Mouse (Mus musculus): Measurements from ENCODE around the gene Guca1b. TPM values are rescaled to one million over a fixed set of nuclear protein-coding genes. Genes with fewer than 3 reads are reported as not detected.
"Not testable (repeated sequence)": the region's sequence is repeated elsewhere in the genome, so short reads cannot be mapped to it uniquely, and the experiment has no call there.

Gene Guca1b
- polyA plus RNA-seq, 1 experiment from 2014 or later, result 0.67 TPM

- no peak overlapping the region for H3K4me3 ChIP-seq
- H3K36me3 ChIP-seq, result no peaks in the 10 kb centered on the region
- H3K27me3 ChIP-seq, result no peaks in the 10 kb centered on the region
- H3K9me3 ChIP-seq, result no peaks in the 10 kb centered on the region
- 94% methylated on average over 3 of the region's 3 CpGs for WGBS
- no peaks in the 10 kb centered on the region for H3K4me1 ChIP-seq (replicated peaks)
- H3K27ac ChIP-seq (replicated peaks), result no peak overlapping the region
- no peak overlapping the region for H3K4me2 ChIP-seq
- no peak for ATAC-seq (ENCODE audit: low FRiP score, low read depth)
- H3K9ac ChIP-seq, result no peak overlapping the region
Observed at GRCm38 (mm10) chr17:47421566-47421965, 36.4 kb downstream of the Guca1b start.

- H3K4me2 ChIP-seq; H3K9me3 ChIP-seq; H3K27ac ChIP-seq (replicated peaks); H3K27me3 ChIP-seq; H3K9ac ChIP-seq; H3K4me3 ChIP-seq; H3K4me1 ChIP-seq (replicated peaks); H3K36me3 ChIP-seq; ATAC-seq (ENCODE audit: low FRiP score, low read depth): not testable (repeated sequence)
- 75% methylated on average over 1 of the region's 1 CpGs for WGBS
Observed at GRCm38 (mm10) chr17:47422616-47423015, 37.4 kb downstream of the Guca1b start.

GRCm38 (mm10) chr17:47424186-47424585 lies 39.0 kb downstream of the Guca1b start:
- 79% methylated on average over 6 of the region's 6 CpGs for WGBS
- peaks cover 4% of the 10 kb centered on the region; the same call in 1 of the 2 replicates for H3K4me1 ChIP-seq (replicated peaks)
- no peak overlapping the region for H3K4me2 ChIP-seq
- H3K9me3 ChIP-seq, result no peaks in the 10 kb centered on the region
- H3K9ac ChIP-seq, result no peak overlapping the region
- no peaks in the 10 kb centered on the region for H3K36me3 ChIP-seq
- no peaks in the 10 kb centered on the region for H3K27me3 ChIP-seq
- ATAC-seq (ENCODE audit: low FRiP score, low read depth), result no peak
- no peak overlapping the region for H3K4me3 ChIP-seq
- no peak overlapping the region for H3K27ac ChIP-seq (replicated peaks)

GRCm38 (mm10) chr17:47427316-47427715 lies 42.1 kb downstream of the Guca1b start:
- Histone ChIP-seq H3K9ac (no peak overlapping the region), H3K4me3 (no peak overlapping the region), H3K4me1 (replicated peaks) (peaks cover 4% of the 10 kb centered on the region; the same call in 1 of the 2 replicates), H3K27me3 (no peaks in the 10 kb centered on the region), H3K4me2 (no peak overlapping the region), H3K27ac (replicated peaks) (no peak overlapping the region), H3K36me3 (no peaks in the 10 kb centered on the region), H3K9me3 (no peaks in the 10 kb centered on the region)
- WGBS, result 78% methylated on average over 6 of the region's 6 CpGs
- no peak for ATAC-seq (ENCODE audit: low FRiP score, low read depth)

- Histone ChIP-seq H3K27ac (replicated peaks) (no peak overlapping the region), H3K27me3 (no peaks in the 10 kb centered on the region), H3K36me3 (no peaks in the 10 kb centered on the region), H3K4me1 (replicated peaks) (peaks cover 4% of the 10 kb centered on the region; the same call in 1 of the 2 replicates), H3K9me3 (no peaks in the 10 kb centered on the region), H3K4me3 (no peak overlapping the region), H3K9ac (no peak overlapping the region), H3K4me2 (peak overlapping the region; percentile 39)
- 2% methylated on average over 8 of the region's 8 CpGs for WGBS
- ATAC-seq (ENCODE audit: low FRiP score, low read depth), result peak; percentile 66
Observed at GRCm38 (mm10) chr17:47428831-47429304, 43.7 kb downstream of the Guca1b start.

GRCm38 (mm10) chr17:47430815-47431214 lies 45.6 kb downstream of the Guca1b start:
- no peak overlapping the region for H3K4me2 ChIP-seq
- H3K9ac ChIP-seq, result no peak overlapping the region
- peaks cover 4% of the 10 kb centered on the region; the same call in 1 of the 2 replicates for H3K4me1 ChIP-seq (replicated peaks)
- WGBS, result 75% methylated on average over 5 of the region's 5 CpGs
- no peak for ATAC-seq (ENCODE audit: low FRiP score, low read depth)
- H3K36me3 ChIP-seq, result no peaks in the 10 kb centered on the region
- peaks cover 5% of the 10 kb centered on the region; the same call in 1 of the 2 replicates for H3K27me3 ChIP-seq
- H3K9me3 ChIP-seq, result no peaks in the 10 kb centered on the region
- H3K4me3 ChIP-seq, result no peak overlapping the region
- H3K27ac ChIP-seq (replicated peaks), result no peak overlapping the region

- 1% methylated on average over 37 of the region's 45 CpGs for WGBS
Observed at GRCm38 (mm10) chr17:47436156-47436906, 51.1 kb downstream of the Guca1b start, which contains the start of gene AI661453. AI661453 (plus strand) TSS chr17:47436615.

GRCm38 (mm10) chr17:47436907-47437547 lies 51.8 kb downstream of the Guca1b start, which contains the start of gene 1700001C19Rik:
1700001C19Rik (minus strand) TSS chr17:47437376.
- H3K27ac ChIP-seq (replicated peaks), result no peak within 1 kb of the TSS
- no peaks in the 10 kb centered on the region for H3K9me3 ChIP-seq
- H3K4me2 ChIP-seq, result peak within 1 kb of the TSS; percentile 81
- WGBS, result 5% methylated on average over 25 of the region's 25 CpGs
- H3K4me1 ChIP-seq (replicated peaks), result peaks cover 20% of the 10 kb centered on the region
- no peak for ATAC-seq (ENCODE audit: low FRiP score, low read depth)
- peak within 1 kb of the TSS; percentile 40 for H3K4me3 ChIP-seq
- no peaks in the 10 kb centered on the region for H3K36me3 ChIP-seq
- H3K9ac ChIP-seq, result peak within 1 kb of the TSS; percentile 33
- peaks cover 34% of the 10 kb centered on the region for H3K27me3 ChIP-seq

More at GRCm38 (mm10) chr17:47436156-47436906, 51.1 kb downstream of the Guca1b start, which contains the start of gene AI661453:
- H3K9ac ChIP-seq, result peak within 1 kb of the TSS; percentile 33
- H3K36me3 ChIP-seq, result no peaks in the 10 kb centered on the region
- H3K27me3 ChIP-seq, result peaks cover 34% of the 10 kb centered on the region
- H3K27ac ChIP-seq (replicated peaks), result no peak within 1 kb of the TSS
- peaks cover 20% of the 10 kb centered on the region for H3K4me1 ChIP-seq (replicated peaks)
- ATAC-seq (ENCODE audit: low FRiP score, low read depth), result no peak
- H3K4me3 ChIP-seq, result peak within 1 kb of the TSS; percentile 40
- H3K9me3 ChIP-seq, result no peaks in the 10 kb centered on the region
- peak within 1 kb of the TSS; percentile 81 for H3K4me2 ChIP-seq

GRCm38 (mm10) chr17:47438611-47439010 lies 53.4 kb downstream of the Guca1b start:
- no peaks in the 10 kb centered on the region for H3K9me3 ChIP-seq
- H3K4me2 ChIP-seq, result no peak overlapping the region
- 66% methylated on average over 6 of the region's 6 CpGs for WGBS
- no peaks in the 10 kb centered on the region for H3K36me3 ChIP-seq
- peaks cover 20% of the 10 kb centered on the region for H3K4me1 ChIP-seq (replicated peaks)
- ATAC-seq (ENCODE audit: low FRiP score, low read depth), result no peak
- no peak overlapping the region for H3K27ac ChIP-seq (replicated peaks)
- H3K4me3 ChIP-seq, result no peak overlapping the region
- no peak overlapping the region for H3K9ac ChIP-seq
- H3K27me3 ChIP-seq, result peaks cover 34% of the 10 kb centered on the region

- ATAC-seq (ENCODE audit: low FRiP score, low read depth), result no peak
- Histone ChIP-seq H3K4me2 (no peak overlapping the region), H3K36me3 (no peaks in the 10 kb centered on the region), H3K9ac (no peak overlapping the region), H3K27ac (replicated peaks) (no peak overlapping the region), H3K4me3 (no peak overlapping the region), H3K27me3 (peaks cover 34% of the 10 kb centered on the region), H3K4me1 (replicated peaks) (peaks cover 20% of the 10 kb centered on the region), H3K9me3 (no peaks in the 10 kb centered on the region)
- 39% methylated on average over 9 of the region's 9 CpGs for WGBS
Observed at GRCm38 (mm10) chr17:47439396-47440028, 54.3 kb downstream of the Guca1b start.

- Histone ChIP-seq H3K9ac (no peak overlapping the region), H3K36me3 (no peaks in the 10 kb centered on the region), H3K4me3 (no peak overlapping the region), H3K27me3 (peaks cover 29% of the 10 kb centered on the region), H3K4me1 (replicated peaks) (peaks cover 20% of the 10 kb centered on the region), H3K27ac (replicated peaks) (no peak overlapping the region), H3K9me3 (no peaks in the 10 kb centered on the region), H3K4me2 (0 out of 2 replicates have a peak overlapping the region, but pooled peaks have one; percentile 1)
- 2% methylated on average over 9 of the region's 9 CpGs for WGBS
- peak; percentile 57; the same call in 1 of the 2 replicates for ATAC-seq (ENCODE audit: low FRiP score, low read depth)
Observed at GRCm38 (mm10) chr17:47440359-47440890, 55.2 kb downstream of the Guca1b start.

All from hindbrain, embryonic 15.5 days (tissue).